Mouse (Mus musculus) thymus, postnatal 14 days (tissue): ENCODE measurements around the gene Erich4.
"Not testable (repeated sequence)": the region's sequence is repeated elsewhere in the genome, so short reads cannot be mapped to it uniquely, and the experiment has no call there.

Experiments used
- DNase-seq: peaks from one replicate; pipeline ENCODE4 v3.0.0; 2021

Gene Erich4

GRCm38 (mm10) chr7:25576793-25577437 is 38.8 kb downstream of the Erich4 start:
- peak; percentile 40 for DNase-seq

- peak; percentile 45 for DNase-seq
Measured at GRCm38 (mm10) chr7:25576308-25576707, 39.4 kb downstream of the Erich4 start.

- peak; percentile 49 for DNase-seq
Measured at GRCm38 (mm10) chr7:25575870-25576269, 39.8 kb downstream of the Erich4 start.

GRCm38 (mm10) chr7:25575105-25575504 is 40.6 kb downstream of the Erich4 start:
- DNase-seq = no peak

GRCm38 (mm10) chr7:25573806-25574205 is 41.9 kb downstream of the Erich4 start:
- DNase-seq = not testable (repeated sequence)

GRCm38 (mm10) chr7:25568721-25569120 is 47.0 kb downstream of the Erich4 start:
- no peak for DNase-seq
